Mouse (Mus musculus) telencephalon, adult 2 months (tissue): ENCODE data around the gene Hspbap1.

Source experiments
- DNase-seq: peaks from one replicate; pipeline ENCODE4 v3.0.0-alpha.2; 2011; ENCODE audit warnings: low read depth, low spot score

The Hspbap1 gene

DNA sequence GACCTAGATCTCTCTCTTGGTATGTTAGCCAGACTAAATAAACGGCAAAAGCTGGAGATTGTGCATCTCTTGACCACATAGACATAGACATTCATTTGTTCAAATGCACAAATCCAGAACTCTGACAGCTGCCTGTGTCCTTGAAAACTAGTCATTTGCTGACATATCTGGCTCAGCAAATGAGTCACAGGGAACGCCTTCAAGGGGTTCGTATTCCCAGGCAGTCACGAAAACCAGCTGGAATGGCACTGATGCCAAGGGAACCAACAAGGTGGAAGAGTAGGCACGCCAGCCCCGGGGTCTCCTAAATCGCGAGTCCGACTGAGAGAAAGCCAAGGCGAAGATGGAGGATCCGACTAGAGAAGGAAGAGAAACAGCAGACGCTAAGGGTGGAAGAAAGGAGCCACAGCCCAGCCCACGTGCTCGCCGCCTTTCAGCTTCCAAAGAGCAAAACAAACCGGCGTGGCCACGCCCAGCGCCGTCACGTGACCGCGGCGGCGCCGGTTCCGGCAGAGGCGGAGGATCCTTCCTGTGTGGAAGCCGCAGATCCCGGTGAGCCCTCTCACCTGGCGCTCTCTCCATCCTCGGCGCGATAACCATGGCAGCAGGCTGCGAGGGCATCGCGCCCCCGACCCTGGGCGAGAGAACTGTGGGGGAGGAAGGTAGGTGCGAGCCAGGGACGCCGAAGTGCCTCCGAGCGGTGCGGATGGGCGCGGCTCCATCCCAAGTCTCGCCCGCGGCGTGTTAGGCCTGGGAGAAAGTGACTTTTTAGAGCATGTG lies at the start of gene Hspbap1:
TSS of gene Hspbap1 (plus strand) at position 498 of the 780 bp plus-strand sequence.
- DNase-seq, result peak; percentile 81

- no peak for DNase-seq
These were observed 45.6 kb upstream of the Hspbap1 start for GRCm38 (mm10) chr16:35724561-35724960.

- DNase-seq, result no peak
These were observed 43.6 kb upstream of the Hspbap1 start for GRCm38 (mm10) chr16:35726601-35727000.

GRCm38 (mm10) chr16:35729151-35729738 lies 40.9 kb upstream of the Hspbap1 start:
- no peak for DNase-seq

GRCm38 (mm10) chr16:35732096-35732495 lies 38.1 kb upstream of the Hspbap1 start:
- no peak for DNase-seq

DNA sequence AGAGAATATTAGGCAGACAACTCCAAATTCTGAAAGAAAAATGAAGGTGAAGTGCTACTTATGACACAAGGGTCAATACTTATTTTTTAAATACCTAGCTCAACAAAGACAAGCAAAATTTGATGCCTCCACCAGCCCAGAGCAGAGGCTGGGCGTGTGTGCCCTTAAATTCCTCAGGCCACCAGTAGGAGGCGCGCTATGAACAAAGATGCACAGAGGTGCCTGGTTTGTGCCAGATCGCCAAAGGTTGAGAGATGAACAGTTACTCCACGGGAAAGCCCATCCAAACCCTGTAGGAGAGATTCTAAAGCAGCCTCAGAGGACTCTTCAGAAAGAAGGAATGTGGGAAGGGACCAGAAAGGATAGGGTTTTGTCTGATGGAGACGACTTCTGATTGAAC lies 36.1 kb upstream of the Hspbap1 start:
- no peak for DNase-seq

GRCm38 (mm10) chr16:35738096-35738767 lies 31.9 kb upstream of the Hspbap1 start:
- DNase-seq, result no peak

- no peak for DNase-seq
These were observed 30.6 kb upstream of the Hspbap1 start for GRCm38 (mm10) chr16:35739548-35739947.

DNA sequence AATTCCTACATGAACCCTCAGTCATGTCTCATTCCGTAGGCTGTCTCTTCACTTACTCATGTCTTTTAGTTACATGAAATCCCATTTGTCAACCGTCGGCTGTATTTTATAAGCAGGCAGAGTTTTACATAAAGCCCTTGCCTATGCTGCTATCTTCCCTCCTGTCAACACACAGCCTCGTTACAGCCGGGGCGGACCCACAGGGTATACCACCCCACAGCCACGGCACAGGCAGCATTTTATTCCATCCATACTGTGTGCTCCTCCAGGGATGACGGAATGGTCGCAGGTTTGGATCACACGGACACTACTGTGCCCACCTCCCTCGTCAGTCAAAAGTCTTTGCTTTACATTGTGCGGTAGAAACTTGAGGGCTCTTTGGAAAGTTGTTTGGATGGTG lies 29.8 kb upstream of the Hspbap1 start:
- no peak for DNase-seq

GRCm38 (mm10) chr16:35740943-35741342 lies 29.2 kb upstream of the Hspbap1 start:
- DNase-seq, result no peak

DNA sequence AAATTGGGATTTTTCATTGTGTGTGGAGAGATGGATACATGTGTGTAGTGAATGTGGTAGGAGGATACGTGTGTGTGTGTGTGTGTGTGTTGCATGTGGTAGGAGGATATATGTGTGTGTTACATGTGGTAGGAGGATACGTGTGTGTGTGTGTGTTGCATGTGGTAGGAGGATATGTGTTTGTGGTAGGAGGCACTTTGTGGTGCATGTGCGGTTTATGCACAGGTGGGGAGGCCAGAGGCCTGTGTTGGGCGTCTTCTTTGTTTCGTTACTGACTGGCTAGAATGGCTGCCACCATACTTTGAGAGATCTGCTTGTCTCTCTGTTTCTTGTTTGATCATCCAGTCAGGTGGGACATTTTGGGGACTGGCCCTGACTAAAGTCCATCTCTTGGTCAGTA lies 28.6 kb upstream of the Hspbap1 start:
- DNase-seq, result no peak

- DNase-seq, result no peak
These were observed 27.8 kb upstream of the Hspbap1 start for GRCm38 (mm10) chr16:35742251-35742937.

DNA sequence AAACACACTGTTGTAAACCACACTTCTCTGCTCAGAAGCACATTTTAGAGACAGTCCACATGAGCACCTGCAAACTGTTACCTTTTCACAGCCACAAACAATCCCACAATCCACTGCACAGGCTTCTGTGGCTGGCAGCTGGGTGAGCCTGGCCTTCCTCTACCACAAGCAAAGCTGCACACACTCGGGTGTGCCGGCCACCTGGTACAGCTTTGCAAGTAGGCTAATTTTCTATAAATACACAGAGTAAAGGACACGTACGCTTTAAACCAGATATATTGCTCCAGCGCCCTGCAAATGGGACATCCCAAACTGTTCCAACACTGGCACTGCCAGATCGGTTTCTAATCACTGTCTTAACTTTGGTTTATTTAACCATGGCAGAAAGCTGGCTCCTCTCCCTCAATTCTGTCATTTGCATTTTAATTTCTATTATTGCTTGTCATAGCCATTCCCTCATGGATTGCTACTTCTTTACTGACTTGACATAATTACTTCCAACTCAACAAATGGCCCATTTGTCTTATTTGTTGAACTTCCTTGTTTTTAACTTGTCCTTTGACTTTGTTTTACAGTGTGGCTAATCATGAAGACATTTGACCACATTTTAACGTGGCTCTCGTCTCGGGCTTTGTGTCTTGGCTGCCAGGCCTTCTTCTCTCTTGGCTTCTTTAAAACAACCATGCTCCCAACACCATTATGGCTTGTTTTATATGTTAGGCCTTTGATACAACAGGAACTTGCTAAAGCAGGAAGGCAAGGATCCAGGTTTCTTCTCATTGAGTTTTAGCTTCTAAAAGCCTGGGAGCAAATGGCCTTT lies 22.5 kb upstream of the Hspbap1 start:
- no peak for DNase-seq

DNA sequence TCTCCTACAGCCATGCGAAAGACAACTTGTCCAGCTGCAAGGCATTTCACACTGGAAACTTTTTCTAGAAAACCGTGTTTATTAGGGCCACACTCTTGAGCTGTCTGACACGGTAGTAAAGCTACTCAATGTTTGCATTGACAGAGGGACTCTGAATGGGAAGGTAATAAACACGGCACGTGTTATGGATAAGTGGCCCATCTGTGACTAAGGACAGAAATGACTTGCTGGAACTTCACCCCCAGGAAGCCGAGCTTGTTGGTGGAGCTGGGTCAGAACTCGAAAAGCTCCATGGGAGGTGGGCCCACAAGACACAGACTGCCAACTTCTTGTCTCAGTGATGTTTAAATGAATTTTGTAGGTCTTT lies 22.0 kb upstream of the Hspbap1 start:
- no peak for DNase-seq

GRCm38 (mm10) chr16:35749385-35749784 lies 20.8 kb upstream of the Hspbap1 start:
- no peak for DNase-seq

DNA sequence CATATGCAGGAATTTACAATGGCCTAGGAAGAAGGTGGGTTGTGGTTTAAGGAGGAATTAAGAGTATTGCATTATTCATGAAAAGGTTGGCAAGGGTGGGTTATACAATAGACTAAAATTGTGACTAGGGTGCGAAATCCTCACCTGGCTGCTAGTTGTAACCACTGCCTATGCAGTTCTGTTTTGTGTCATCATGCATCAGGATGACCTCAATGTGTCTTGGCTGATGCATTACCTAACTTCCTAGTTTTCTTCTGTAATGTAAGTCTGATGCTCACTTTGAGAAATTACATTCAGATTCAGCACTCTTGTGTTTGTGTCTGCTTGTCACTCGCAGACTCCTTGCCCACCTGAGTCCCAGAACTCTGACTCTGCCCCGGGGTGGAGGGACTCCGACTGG lies 18.3 kb upstream of the Hspbap1 start:
- DNase-seq, result no peak

GRCm38 (mm10) chr16:35753926-35754325 lies 16.2 kb upstream of the Hspbap1 start:
- DNase-seq, result no peak

DNA sequence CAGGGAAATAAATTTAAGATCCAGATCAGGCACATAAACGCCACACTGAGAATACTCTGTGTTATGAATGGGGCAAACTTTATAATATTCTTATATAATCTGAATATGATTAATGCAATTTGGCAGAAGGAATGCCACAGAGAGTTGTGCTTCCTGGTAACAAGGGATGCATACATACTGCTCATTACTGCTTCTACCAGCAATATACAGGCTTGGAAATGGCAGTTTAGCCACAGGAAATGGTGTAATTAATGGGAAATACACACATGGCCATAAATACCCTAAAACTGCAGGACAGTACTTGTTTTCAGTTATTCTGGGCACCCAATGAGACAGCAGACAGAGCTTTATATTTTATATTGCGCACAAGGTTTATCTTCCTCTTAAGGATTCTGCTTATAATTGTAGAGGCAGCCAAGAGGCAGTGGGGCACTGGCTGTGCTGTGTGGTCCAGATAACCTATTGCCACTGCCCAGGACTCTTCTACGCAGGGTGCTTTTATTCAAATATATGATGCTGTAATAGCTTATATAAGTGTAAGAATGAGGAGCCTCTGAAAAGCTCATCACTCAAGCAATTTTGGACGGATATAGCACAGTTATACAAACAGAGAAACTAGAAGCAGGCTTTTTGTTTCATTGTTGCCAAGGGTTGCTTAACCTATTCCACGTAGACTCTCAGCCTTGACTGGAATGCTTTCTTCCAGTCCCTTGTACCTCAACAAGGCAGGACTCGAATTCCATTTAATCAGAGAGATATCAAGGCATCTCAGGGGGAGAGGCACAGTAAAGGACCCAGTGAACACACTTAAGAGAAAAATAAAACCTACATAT lies 14.5 kb upstream of the Hspbap1 start:
- no peak for DNase-seq

GRCm38 (mm10) chr16:35756697-35757096 lies 13.5 kb upstream of the Hspbap1 start:
- DNase-seq, result no peak

GRCm38 (mm10) chr16:35759401-35759800 lies 10.8 kb upstream of the Hspbap1 start:
- no peak for DNase-seq
